In the genomic region with DNA sequence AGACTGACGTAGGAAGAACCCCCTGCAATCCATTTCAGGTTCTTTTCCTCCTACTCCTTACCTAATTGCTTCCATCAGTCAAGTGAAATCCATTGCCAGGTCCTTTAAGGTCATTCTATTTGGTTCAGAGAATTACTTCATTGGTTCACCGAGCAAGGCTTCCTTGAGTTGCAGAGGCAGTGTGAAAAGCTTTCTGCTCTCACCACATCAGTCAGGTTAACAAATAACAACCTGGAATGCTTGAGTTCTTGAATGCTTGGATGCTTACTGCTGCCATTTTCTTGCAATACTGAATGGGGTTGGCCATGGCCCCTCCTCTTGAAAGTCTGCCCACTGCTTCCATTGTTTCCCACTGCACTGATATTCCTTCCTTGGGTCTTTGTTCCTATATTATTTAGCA, we compare ENCODE assay signal across 28 mouse cellular contexts. TPM values are rescaled to one million over a fixed set of nuclear protein-coding genes. Genes with fewer than 3 reads are reported as not detected.
A peak's percentile ranks its signal among the peaks of the same experiment; 100 is the strongest.
DNase-seq lines count a peak whose midpoint lies in the region; ATAC-seq and TF ChIP-seq lines count a peak whose summit lies in the region.
"Had no signal": no experiment of that assay in that cellular context is flagged by ENCODE, and none has a peak within 500 bp of the region (broad histone marks: within the 10 kb centered on the region; RNA-seq: fewer than 3 reads in every experiment).

No protein-coding gene starts in this region.

- no peak for TF ChIP-seq CTCF in kidney, adult 2 months (conservative IDR thresholded peaks at IDR 0.05; ENCODE audit: insufficient read depth, insufficient read length, low read depth, low read length)
- TF ChIP-seq CTCF in layer of hippocampus, adult 2 months (conservative IDR thresholded peaks at IDR 0.05), result no peak

- no peak overlapping the region for H3K4me2 ChIP-seq in kidney, embryonic 16.5 days (replicated peaks; ENCODE audit: low read depth, low read length)
- H3K4me2 ChIP-seq: embryonic facial prominence, embryonic 13.5 days; embryonic facial prominence, embryonic 15.5 days; forebrain, embryonic 12.5 days had no signal

- WGBS in kidney, adult 2 months, result 29% methylated on average over 2 of the region's 2 CpGs
- 42% methylated on average over 2 of the region's 2 CpGs for WGBS in kidney, embryonic 16.5 days

- H3K9me3 ChIP-seq in kidney, embryonic 16.5 days (ENCODE audit: low read length), result no peaks in the 10 kb centered on the region
- H3K9me3 ChIP-seq: embryonic facial prominence, embryonic 13.5 days; embryonic facial prominence, embryonic 15.5 days; forebrain, embryonic 10.5 days; forebrain, embryonic 12.5 days; G1E had no signal

- DNase-seq in kidney, adult 2 months, result peak; percentile 1
- no peak for DNase-seq in kidney, adult 8-10 months
- no peak for DNase-seq in kidney, postnatal 10 days
- DNase-seq in layer of hippocampus, adult 2 months (ENCODE audit: low spot score in 2 of 2), result no peak
- no peak for DNase-seq in layer of hippocampus, postnatal 36 days
- DNase-seq: adrenal gland, adult 8-10 months; adrenal gland, postnatal 14 days; adrenal gland, postnatal 36 days; B cell, adult 2 months; cerebellum, adult 11-12 months; cerebellum, adult 2 months; cerebellum, adult 9-10 months; cerebellum, postnatal 10 days; cerebellum, postnatal 25 days; embryo, embryonic 11 days had no signal

- no peak overlapping the region for H3K9ac ChIP-seq in kidney, embryonic 16.5 days (replicated peaks; ENCODE audit: low read length)
- H3K9ac ChIP-seq: embryonic facial prominence, embryonic 13.5 days; embryonic facial prominence, embryonic 15.5 days; forebrain, embryonic 12.5 days had no signal

- H3K4me3 ChIP-seq in kidney, adult 2 months (ENCODE audit: insufficient read depth, low read depth, low read length), result no peak overlapping the region
- H3K4me3 ChIP-seq in kidney, embryonic 16.5 days (ENCODE audit: low read length), result no peak overlapping the region
- no peak overlapping the region for H3K4me3 ChIP-seq in layer of hippocampus, adult 2 months
- H3K4me3 ChIP-seq: embryonic facial prominence, embryonic 13.5 days; embryonic facial prominence, embryonic 15.5 days; erythroblast, embryonic 14.5 days; forebrain, embryonic 10.5 days; forebrain, embryonic 12.5 days had no signal

- peak; percentile 70; the same call in 1 of the 2 replicates for ATAC-seq in kidney, embryonic 16.5 days (ENCODE audit: low FRiP score, low TSS enrichment)
- ATAC-seq: activated CD4-positive, CD25-positive, alpha-beta regulatory T cell, adult 4 months; CD4-positive, CD25-positive, alpha-beta regulatory T cell, adult 4 months; forebrain, embryonic 14.5 days; forebrain, embryonic 16.5 days; Patski had no signal

- no peak overlapping the region for H3K27ac ChIP-seq in kidney, adult 2 months (ENCODE audit: insufficient read depth, low read depth, low read length)
- H3K27ac ChIP-seq in kidney, embryonic 16.5 days (ENCODE audit: low read length), result no peak overlapping the region
- 0 out of 2 replicates have a peak overlapping the region, but pooled peaks have one; percentile 28 for H3K27ac ChIP-seq in layer of hippocampus, adult 2 months
- H3K27ac ChIP-seq: embryonic facial prominence, embryonic 13.5 days; embryonic facial prominence, embryonic 15.5 days; forebrain, embryonic 10.5 days; forebrain, embryonic 12.5 days had no signal

- no peaks in the 10 kb centered on the region for H3K36me3 ChIP-seq in kidney, adult 2 months (ENCODE audit: control insufficient read depth, insufficient read depth, low read length)
- no peaks in the 10 kb centered on the region for H3K36me3 ChIP-seq in kidney, embryonic 16.5 days (ENCODE audit: insufficient read depth, low read length)
- H3K36me3 ChIP-seq: embryonic facial prominence, embryonic 13.5 days; embryonic facial prominence, embryonic 15.5 days; forebrain, embryonic 10.5 days; forebrain, embryonic 12.5 days; G1E had no signal

- no peak for TF ChIP-seq POLR2A in kidney, adult 2 months (IDR thresholded peaks at IDR 0.05; ENCODE audit: low read depth, low read length)

- H3K27me3 ChIP-seq in kidney, adult 2 months (replicated peaks; ENCODE audit: control insufficient read depth, insufficient read depth, low read length), result no peaks in the 10 kb centered on the region
- no peaks in the 10 kb centered on the region for H3K27me3 ChIP-seq in kidney, embryonic 16.5 days (ENCODE audit: insufficient read depth, low read length)
- H3K27me3 ChIP-seq: CH12.LX; embryonic facial prominence, embryonic 13.5 days; embryonic facial prominence, embryonic 15.5 days; forebrain, embryonic 12.5 days had no signal

- H3K4me1 ChIP-seq in kidney, adult 2 months (ENCODE audit: control insufficient read depth, insufficient read depth, low read length), result no peaks in the 10 kb centered on the region
- H3K4me1 ChIP-seq in kidney, embryonic 16.5 days (ENCODE audit: insufficient read depth, low read length), result no peaks in the 10 kb centered on the region
- H3K4me1 ChIP-seq: embryonic facial prominence, embryonic 13.5 days; embryonic facial prominence, embryonic 15.5 days; forebrain, embryonic 10.5 days; forebrain, embryonic 12.5 days had no signal

RNA-seq across cellular contexts. Expression of a gene that starts 28.8 kb away (rescaled TPM):
- 0.03 and 0.05 TPM in 2 replicates for polyA plus RNA-seq in kidney, adult 2 months (2012; rRNA removed)
- polyA plus RNA-seq in kidney, embryonic 16.5 days (2015; fragmentation: Nextera tagmentation; extraction: Ambion mirVana), result 0.20 and 0.42 TPM in 2 replicates
- total RNA-seq in layer of hippocampus, adult 2 months (2021), result 10 to 100 TPM; 35.2 to 35.5 TPM
- 10 to 100 TPM; 34.4 to 37.1 TPM for total RNA-seq in layer of hippocampus, postnatal 36 days (2021)
- total RNA-seq: CH12.LX had no signal
- polyA plus RNA-seq: activated CD4-positive, CD25-positive, alpha-beta regulatory T cell, adult 4 months; CD4-positive, CD25-positive, alpha-beta regulatory T cell, adult 4 months; erythroblast, embryonic 14.5 days; G1E; Patski had no signal
